Mouse (Mus musculus) cerebellum, adult 2 months (tissue): ENCODE data around the gene Anp32b.

Source experiments
- CTCF ChIP-seq: fragments of 200-500 bp; IDR thresholded peaks from 2 replicates; pipeline ENCODE4 v1.5.1; 2011; ENCODE audit warnings: low read depth, mild to moderate bottlenecking, control low read depth, low read length, moderate library complexity, borderline replicate concordance; ENCODE audit not compliant: insufficient read depth
- POLR2A ChIP-seq: fragments of 200-500 bp; IDR thresholded peaks from 2 replicates; pipeline ENCODE4 v1.6.1; 2011; ENCODE audit warnings: low read length, control low read depth, borderline replicate concordance; ENCODE audit not compliant: insufficient read depth

GRCm38 (mm10) chr4:46422625-46423024 lies 28.1 kb upstream of the Anp32b start:
- TF ChIP-seq CTCF (no peak), POLR2A (no peak)
